Mouse (Mus musculus) olfactory bulb, adult 2 months (tissue): ENCODE measurements around the gene Tmem182.

ENCODE experiments used
- CTCF ChIP-seq: fragments of 200-500 bp; IDR thresholded peaks from 2 replicates; pipeline ENCODE4 v1.5.1; 2012; ENCODE audit warnings: low read depth, mild to moderate bottlenecking, low read length, moderate library complexity; ENCODE audit not compliant: insufficient read depth
- POLR2A ChIP-seq: fragments of 200-500 bp; IDR thresholded peaks from 2 replicates; pipeline ENCODE4 v1.6.1; 2012; ENCODE audit warnings: mild to moderate bottlenecking, low read depth, low read length, moderate library complexity; ENCODE audit not compliant: insufficient read depth

DNA sequence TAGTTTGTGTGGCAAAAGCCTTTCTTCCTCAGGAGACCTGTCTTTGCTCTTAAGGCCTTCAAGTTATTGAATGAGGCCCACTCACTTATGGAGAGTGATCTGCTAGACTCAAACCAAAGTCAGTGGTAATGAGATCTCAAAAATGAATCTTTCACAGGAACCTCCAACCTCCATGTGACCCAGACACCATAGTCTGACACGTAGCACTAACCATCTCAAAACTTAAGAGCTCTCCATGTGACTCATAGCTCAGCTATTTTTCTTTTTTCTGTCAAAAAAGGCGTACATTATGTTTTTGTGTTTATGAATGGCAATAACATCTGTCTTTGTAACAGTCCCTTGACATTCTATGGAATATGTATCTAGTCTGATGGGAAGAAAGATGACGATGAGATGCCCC is 3.2 kb downstream of the Tmem182 start:
- no peak for TF ChIP-seq CTCF
- no peak for TF ChIP-seq POLR2A
